Mouse (Mus musculus): ENCODE results near the gene Ckb. TPM values are rescaled to one million over a fixed set of nuclear protein-coding genes. Genes with fewer than 3 reads are reported as not detected.

Gene Ckb
- polyA plus RNA-seq, 1 experiment from 2014 or later, result 1,552 TPM

GRCm38 (mm10) chr12:111659331-111659730 lies 12.8 kb downstream of the Ckb start:
- WGBS, result 95% methylated on average over 4 of the region's 4 CpGs
- no peak overlapping the region for H3K9ac ChIP-seq (ENCODE audit: low read length)
- ATAC-seq (no peak), DNase-seq (ENCODE audit: low spot score) (no peak)
- H3K27ac ChIP-seq (ENCODE audit: low read depth, low read length), result no peak overlapping the region
- no peaks in the 10 kb centered on the region for H3K27me3 ChIP-seq (replicated peaks; ENCODE audit: control insufficient read depth, insufficient read depth, low read length)
- no peaks in the 10 kb centered on the region for H3K9me3 ChIP-seq (replicated peaks; ENCODE audit: control insufficient read depth, low read length)
- no peak overlapping the region for H3K4me3 ChIP-seq (ENCODE audit: low read depth, low read length)
- H3K4me2 ChIP-seq (ENCODE audit: low read length), result no peak overlapping the region
- peaks cover 50% of the 10 kb centered on the region for H3K36me3 ChIP-seq (ENCODE audit: control insufficient read depth, insufficient read depth, low read length)
- H3K4me1 ChIP-seq (ENCODE audit: control insufficient read depth, insufficient read depth, low read length), result no peaks in the 10 kb centered on the region

DNA sequence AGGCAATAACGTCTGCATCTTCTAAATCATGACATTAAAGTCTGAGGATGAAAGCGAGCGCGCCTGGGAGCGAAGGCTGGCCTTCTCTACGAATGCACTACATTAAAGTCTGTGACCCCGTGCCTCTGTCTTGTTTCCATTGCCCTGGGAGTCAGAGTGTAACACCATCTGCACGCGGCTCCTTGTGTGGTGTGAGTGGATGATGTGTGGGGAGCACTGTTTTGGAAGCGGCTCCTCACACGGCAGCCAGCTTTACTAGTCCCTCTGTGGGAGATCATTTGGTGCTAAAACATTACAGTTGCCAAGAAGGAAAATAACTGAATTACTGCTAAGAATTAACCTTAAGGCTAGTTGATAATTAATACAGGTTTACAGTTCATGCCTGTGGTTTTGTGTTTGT lies 16.4 kb downstream of the Ckb start:
- no peak overlapping the region for H3K27ac ChIP-seq (ENCODE audit: low read depth, low read length)
- no peaks in the 10 kb centered on the region for H3K9me3 ChIP-seq (replicated peaks; ENCODE audit: control insufficient read depth, low read length)
- no peaks in the 10 kb centered on the region for H3K27me3 ChIP-seq (replicated peaks; ENCODE audit: control insufficient read depth, insufficient read depth, low read length)
- no peak overlapping the region for H3K9ac ChIP-seq (ENCODE audit: low read length)
- ATAC-seq (no peak), DNase-seq (ENCODE audit: low spot score) (no peak)
- 93% methylated on average over 11 of the region's 11 CpGs for WGBS
- no peak overlapping the region for H3K4me3 ChIP-seq (ENCODE audit: low read depth, low read length)
- no peaks in the 10 kb centered on the region for H3K4me1 ChIP-seq (ENCODE audit: control insufficient read depth, insufficient read depth, low read length)
- peaks cover 68% of the 10 kb centered on the region for H3K36me3 ChIP-seq (ENCODE audit: control insufficient read depth, insufficient read depth, low read length)
- H3K4me2 ChIP-seq (ENCODE audit: low read length), result no peak overlapping the region

DNA sequence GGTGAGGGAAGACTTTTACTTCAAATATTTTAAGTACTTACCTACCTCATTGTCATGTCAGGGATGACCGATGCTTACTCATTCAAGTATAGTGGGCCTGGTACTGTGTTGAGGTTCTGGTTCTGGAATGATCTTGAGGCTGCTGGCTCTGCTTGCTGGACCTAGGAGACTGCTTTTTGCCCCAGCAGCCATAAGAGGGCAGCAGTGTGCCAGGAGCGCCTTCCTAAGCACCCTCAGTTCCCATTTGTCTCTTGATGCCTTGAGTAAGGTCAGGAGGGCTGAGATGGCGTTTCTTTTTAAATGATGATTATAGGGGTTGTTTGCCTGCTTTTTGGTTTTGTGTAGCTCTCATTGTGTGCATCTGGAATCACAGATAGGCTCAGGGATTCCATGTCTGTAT lies 18.7 kb downstream of the Ckb start:
- peak; percentile 69 for ATAC-seq
- Histone ChIP-seq H3K9me3 (replicated peaks; ENCODE audit: control insufficient read depth, low read length) (no peaks in the 10 kb centered on the region), H3K4me1 (ENCODE audit: control insufficient read depth, insufficient read depth, low read length) (no peaks in the 10 kb centered on the region), H3K27ac (ENCODE audit: low read depth, low read length) (0 out of 2 replicates have a peak overlapping the region, but pooled peaks have one; percentile 39), H3K9ac (ENCODE audit: low read length) (peak overlapping the region; percentile 21; the same call in 1 of the 2 replicates), H3K4me3 (ENCODE audit: low read depth, low read length) (no peak overlapping the region), H3K4me2 (ENCODE audit: low read length) (no peak overlapping the region), H3K27me3 (replicated peaks; ENCODE audit: control insufficient read depth, insufficient read depth, low read length) (no peaks in the 10 kb centered on the region), H3K36me3 (ENCODE audit: control insufficient read depth, insufficient read depth, low read length) (peaks cover 72% of the 10 kb centered on the region)
- WGBS, result 33% methylated on average over 3 of the region's 3 CpGs
- peak; percentile 80 for DNase-seq (ENCODE audit: low spot score)

DNA sequence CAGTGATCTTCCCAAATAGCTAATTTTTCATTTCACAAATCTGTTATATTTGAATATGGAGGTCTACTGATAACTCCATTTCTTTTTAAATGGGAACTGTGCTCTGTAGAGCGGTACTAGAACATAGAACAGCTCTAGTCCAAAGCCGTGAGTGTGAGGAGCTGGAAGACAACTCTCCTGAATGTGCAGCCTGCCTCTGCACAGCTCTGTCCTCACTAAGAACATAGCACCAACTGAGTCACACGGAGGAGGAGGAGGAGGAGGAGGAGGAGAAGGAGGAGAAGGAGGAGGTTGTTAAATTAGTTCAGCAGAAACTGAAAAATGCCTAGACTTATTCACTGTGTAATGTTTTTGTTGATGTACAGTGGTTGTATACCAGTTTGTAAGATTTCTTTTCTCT lies 19.2 kb downstream of the Ckb start:
- H3K36me3 ChIP-seq (ENCODE audit: control insufficient read depth, insufficient read depth, low read length), result peaks cover 77% of the 10 kb centered on the region
- DNase-seq (ENCODE audit: low spot score) (no peak), ATAC-seq (no peak)
- H3K4me1 ChIP-seq (ENCODE audit: control insufficient read depth, insufficient read depth, low read length), result no peaks in the 10 kb centered on the region
- no peak overlapping the region for H3K27ac ChIP-seq (ENCODE audit: low read depth, low read length)
- H3K9me3 ChIP-seq (replicated peaks; ENCODE audit: control insufficient read depth, low read length), result no peaks in the 10 kb centered on the region
- H3K4me2 ChIP-seq (ENCODE audit: low read length), result no peak overlapping the region
- no peak overlapping the region for H3K9ac ChIP-seq (ENCODE audit: low read length)
- H3K4me3 ChIP-seq (ENCODE audit: low read depth, low read length), result no peak overlapping the region
- no peaks in the 10 kb centered on the region for H3K27me3 ChIP-seq (replicated peaks; ENCODE audit: control insufficient read depth, insufficient read depth, low read length)
- WGBS, result 87% methylated on average over 3 of the region's 3 CpGs

GRCm38 (mm10) chr12:111648061-111648645 lies 24.0 kb downstream of the Ckb start:
- ATAC-seq (peak; percentile 72), DNase-seq (ENCODE audit: low spot score) (peak; percentile 84)
- Histone ChIP-seq H3K4me1 (ENCODE audit: control insufficient read depth, insufficient read depth, low read length) (no peaks in the 10 kb centered on the region), H3K27ac (ENCODE audit: low read depth, low read length) (no peak overlapping the region), H3K27me3 (replicated peaks; ENCODE audit: control insufficient read depth, insufficient read depth, low read length) (no peaks in the 10 kb centered on the region), H3K9ac (ENCODE audit: low read length) (no peak overlapping the region), H3K9me3 (replicated peaks; ENCODE audit: control insufficient read depth, low read length) (no peaks in the 10 kb centered on the region), H3K4me2 (ENCODE audit: low read length) (no peak overlapping the region), H3K4me3 (ENCODE audit: low read depth, low read length) (no peak overlapping the region), H3K36me3 (ENCODE audit: control insufficient read depth, insufficient read depth, low read length) (peaks cover 83% of the 10 kb centered on the region)
- 59% methylated on average over 6 of the region's 6 CpGs for WGBS

Other genes starting within 250 kb of the Ckb start
- 0.28 and 1.1 TPM in 2 replicates for gene Tnfaip2, start 229.9 kb downstream of the Ckb start, polyA plus RNA-seq (2014; fragmentation: Nextera tagmentation; extraction: Ambion mirVana)
- 0.84 and 0.99 TPM in 2 replicates for gene Gm266, start 186.5 kb downstream of the Ckb start, polyA plus RNA-seq (2014; fragmentation: Nextera tagmentation; extraction: Ambion mirVana)
- 452 and 491 TPM in 2 replicates for gene Eif5, start 134.3 kb downstream of the Ckb start, polyA plus RNA-seq (2014; fragmentation: Nextera tagmentation; extraction: Ambion mirVana)
- 56.3 and 58.4 TPM in 2 replicates for gene Mark3, start 97.8 kb downstream of the Ckb start, polyA plus RNA-seq (2014; fragmentation: Nextera tagmentation; extraction: Ambion mirVana)
- gene Trmt61a, start 5.8 kb upstream of the Ckb start, polyA plus RNA-seq (2014; fragmentation: Nextera tagmentation; extraction: Ambion mirVana), result 5.8 and 7.8 TPM in 2 replicates
- 60.4 and 65.8 TPM in 2 replicates for gene Bag5, start 40.9 kb upstream of the Ckb start, polyA plus RNA-seq (2014; fragmentation: Nextera tagmentation; extraction: Ambion mirVana)
- gene Apopt1, start 40.9 kb upstream of the Ckb start, polyA plus RNA-seq (2014; fragmentation: Nextera tagmentation; extraction: Ambion mirVana), result 47.1 and 50.8 TPM in 2 replicates
- 391 and 464 TPM in 2 replicates for gene Klc1, start 86.5 kb upstream of the Ckb start, polyA plus RNA-seq (2014; fragmentation: Nextera tagmentation; extraction: Ambion mirVana)
- 3.0 and 3.7 TPM in 2 replicates for gene Xrcc3, start 141.5 kb upstream of the Ckb start, polyA plus RNA-seq (2014; fragmentation: Nextera tagmentation; extraction: Ambion mirVana)
- 43.0 and 45.0 TPM in 2 replicates for gene Zfyve21, start 141.8 kb upstream of the Ckb start, polyA plus RNA-seq (2014; fragmentation: Nextera tagmentation; extraction: Ambion mirVana)
- gene Ppp1r13b, start 235.8 kb upstream of the Ckb start, polyA plus RNA-seq (2014; fragmentation: Nextera tagmentation; extraction: Ambion mirVana), result 12.5 and 20.1 TPM in 2 replicates